In the genomic region with DNA sequence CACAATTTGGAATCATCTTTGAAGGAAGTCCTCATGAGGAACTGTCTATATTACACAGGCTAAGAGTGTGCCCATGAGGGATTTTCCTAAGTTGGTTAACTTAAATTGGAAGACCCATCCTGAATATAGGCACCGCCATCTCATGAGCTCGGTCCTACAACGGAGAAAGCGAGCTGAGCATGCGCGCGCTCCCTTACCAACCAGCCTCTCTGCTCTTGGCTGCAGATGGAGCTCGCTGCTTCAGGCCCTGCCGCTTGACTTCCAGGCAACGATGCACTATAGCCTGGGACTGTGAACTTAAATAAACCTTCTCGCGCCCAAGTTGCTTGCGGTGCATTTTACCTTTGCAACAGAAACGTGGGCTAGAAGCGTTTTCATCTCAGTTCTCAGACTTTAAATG, we compare ENCODE assay signal across 21 mouse cellular contexts.
DNase-seq lines count a peak whose midpoint lies in the region; ATAC-seq lines count a peak whose summit lies in the region.
"Had no signal": no experiment of that assay in that cellular context is flagged by ENCODE, and none has a peak within 500 bp of the region (broad histone marks: within the 10 kb centered on the region; RNA-seq: fewer than 3 reads in every experiment).

No protein-coding gene starts in this region.

- no peaks in the 10 kb centered on the region for H3K9me3 ChIP-seq in lung, embryonic 15.5 days
- H3K9me3 ChIP-seq in kidney, embryonic 14.5 days (ENCODE audit: control insufficient read depth, low read length) = no peaks in the 10 kb centered on the region
- H3K9me3 ChIP-seq: embryonic facial prominence, embryonic 10.5 days; embryonic facial prominence, embryonic 12.5 days; forebrain, embryonic 13.5 days; forebrain, embryonic 15.5 days had no signal

- H3K27ac ChIP-seq in lung, embryonic 15.5 days = 0 out of 2 replicates have a peak overlapping the region, but pooled peaks have one; percentile 3
- H3K27ac ChIP-seq in kidney, embryonic 14.5 days (ENCODE audit: low read depth, low read length) = no peak overlapping the region
- H3K27ac ChIP-seq: embryonic facial prominence, embryonic 10.5 days; embryonic facial prominence, embryonic 12.5 days; forebrain, embryonic 13.5 days; forebrain, embryonic 15.5 days had no signal

- intact Hi-C loops in heart, postnatal 25 days (cut with DNase I) = no loop called here

- H3K27me3 ChIP-seq in lung, embryonic 15.5 days = no peaks in the 10 kb centered on the region
- no peaks in the 10 kb centered on the region for H3K27me3 ChIP-seq in kidney, embryonic 14.5 days (ENCODE audit: control insufficient read depth, insufficient read depth, low read length)
- H3K27me3 ChIP-seq: embryonic facial prominence, embryonic 12.5 days; forebrain, embryonic 13.5 days; forebrain, embryonic 15.5 days had no signal

- DNase-seq in lung, adult 18-20 months = no peak
- DNase-seq in ES-CJ7 (ENCODE audit: low read depth, low spot score) (peak; percentile 62), R1 (ENCODE audit: low read depth, low spot score) (peak; percentile 74)
- DNase-seq in heart, postnatal 25 days (ENCODE audit: low spot score) = no peak
- DNase-seq in cerebellum, adult 11 months = no peak
- DNase-seq: adrenal gland, adult 2 months; adrenal gland, postnatal 10 days; adrenal gland, postnatal 25 days; B cell, adult 2 months; cerebellum, adult 11-12 months; cerebellum, adult 2 months; cerebellum, adult 9-10 months; cerebellum, postnatal 10 days; cerebellum, postnatal 25 days; forebrain, postnatal 0 days had no signal

- ATAC-seq in lung, embryonic 15.5 days (ENCODE audit: borderline replicate concordance, extremely low read depth, low FRiP score, low TSS enrichment) = no peak
- ATAC-seq in kidney, embryonic 14.5 days (ENCODE audit: low FRiP score, low TSS enrichment) = no peak
- ATAC-seq: forebrain, embryonic 13.5 days; forebrain, embryonic 15.5 days; forebrain, postnatal 0 days had no signal

- no peaks in the 10 kb centered on the region for H3K36me3 ChIP-seq in lung, embryonic 15.5 days
- H3K36me3 ChIP-seq in kidney, embryonic 14.5 days (ENCODE audit: control insufficient read depth, insufficient read depth, low read length) = no peaks in the 10 kb centered on the region
- H3K36me3 ChIP-seq: embryonic facial prominence, embryonic 10.5 days; embryonic facial prominence, embryonic 12.5 days; forebrain, embryonic 15.5 days had no signal

- no peak overlapping the region for H3K4me3 ChIP-seq in lung, embryonic 15.5 days
- no peak overlapping the region for H3K4me3 ChIP-seq in kidney, embryonic 14.5 days (ENCODE audit: low read length)
- H3K4me3 ChIP-seq: embryonic facial prominence, embryonic 10.5 days; embryonic facial prominence, embryonic 12.5 days; forebrain, embryonic 13.5 days; forebrain, embryonic 15.5 days had no signal

- H3K4me1 ChIP-seq in lung, embryonic 15.5 days = peaks cover 66% of the 10 kb centered on the region
- peaks cover 32% of the 10 kb centered on the region for H3K4me1 ChIP-seq in kidney, embryonic 14.5 days (ENCODE audit: control insufficient read depth, insufficient read depth, low read length)

- H3K4me2 ChIP-seq in lung, embryonic 15.5 days = no peak overlapping the region
- no peak overlapping the region for H3K4me2 ChIP-seq in kidney, embryonic 14.5 days (replicated peaks; ENCODE audit: low read depth, low read length)
- H3K4me2 ChIP-seq: embryonic facial prominence, embryonic 12.5 days; forebrain, embryonic 13.5 days; forebrain, embryonic 15.5 days had no signal

- H3K9ac ChIP-seq in lung, embryonic 15.5 days = no peak overlapping the region
- H3K9ac ChIP-seq in kidney, embryonic 14.5 days (ENCODE audit: low read depth, low read length) = no peak overlapping the region
- H3K9ac ChIP-seq: embryonic facial prominence, embryonic 12.5 days; forebrain, embryonic 13.5 days; forebrain, embryonic 15.5 days; forebrain, postnatal 0 days had no signal

- 83% methylated on average over 15 of the region's 15 CpGs for WGBS in lung, embryonic 15.5 days
- WGBS in kidney, embryonic 14.5 days = 94% methylated on average over 15 of the region's 15 CpGs

Comparison
In these comparisons a context has a peak if more than half of its experiments do, and no peak if none do; other contexts are left out.
1. DNase-seq: peak in ES-CJ7 (single experiment) and R1 (single experiment); none in lung, adult 18-20 months (0 of 2), heart, postnatal 25 days (single experiment) and cerebellum, adult 11 months (single experiment).